Mouse (Mus musculus) MEL (cell line): ENCODE data around the gene Selplg.

Experiments
- CHD2 ChIP-seq: IDR thresholded peaks from 2 replicates; pipeline ENCODE4 v1.6.1; 2011; ENCODE audit warnings: low read length, improper control_type of control experiment
- CTCF ChIP-seq, 3 experiments: IDR thresholded peaks in 2 of 3; conservative IDR thresholded peaks in 1 of 3; 2 replicates each; pipeline ENCODE4 v1.5.1; 2011 to 2012; ENCODE audit warnings: low read length in 3 of 3, low read depth in 2 of 3, mild to moderate bottlenecking in 2 of 3, improper control_type of control experiment in 1 of 3, inconsistent platforms in 1 of 3, mixed read lengths in 1 of 3, moderate library complexity in 1 of 3; ENCODE audit not compliant: control insufficient read depth in 1 of 3, insufficient read depth in 1 of 3, poor library complexity in 1 of 3, severe bottlenecking in 1 of 3
- ELF1 ChIP-seq: IDR thresholded peaks from 2 replicates; pipeline ENCODE4 v1.6.1; 2014; ENCODE audit warnings: low read depth, mild to moderate bottlenecking, inconsistent platforms, low read length, improper control_type of control experiment, moderate library complexity
- GABPA ChIP-seq: IDR thresholded peaks from 2 replicates; pipeline ENCODE4 v1.6.1; 2012; ENCODE audit warnings: low read depth, mild to moderate bottlenecking, inconsistent platforms, low read length, improper control_type of control experiment, moderate library complexity
- MAX ChIP-seq: IDR thresholded peaks from 2 replicates; pipeline ENCODE4 v1.6.1; 2011; ENCODE audit warnings: low read length, improper control_type of control experiment
- MAZ ChIP-seq: IDR thresholded peaks from 2 replicates; pipeline ENCODE4 v1.6.1; 2012; ENCODE audit warnings: low read depth, mild to moderate bottlenecking, inconsistent platforms, low read length, improper control_type of control experiment
- MXI1 ChIP-seq: IDR thresholded peaks from 2 replicates; pipeline ENCODE4 v1.6.1; 2011; ENCODE audit warnings: mild to moderate bottlenecking, low read depth, low read length, improper control_type of control experiment
- POLR2A ChIP-seq, 2 experiments: IDR thresholded peaks; 2 replicates each; pipeline ENCODE4 v1.6.1; 2011 to 2012; ENCODE audit warnings: low read length in 2 of 2, mild to moderate bottlenecking in 2 of 2, control low read depth in 1 of 2, improper control_type of control experiment in 1 of 2, low read depth in 1 of 2, moderate library complexity in 1 of 2; ENCODE audit not compliant: control insufficient read depth in 1 of 2, insufficient read depth in 1 of 2, poor library complexity in 1 of 2
- TBP ChIP-seq: IDR thresholded peaks from 2 replicates; pipeline ENCODE4 v1.8.0; 2011; ENCODE audit warnings: low read depth, low read length, improper control_type of control experiment
- USF1 ChIP-seq: IDR thresholded peaks from 2 replicates; pipeline ENCODE4 v1.6.1; 2014; ENCODE audit warnings: low read depth, mild to moderate bottlenecking, inconsistent platforms, low read length, improper control_type of control experiment, moderate library complexity
- USF2 ChIP-seq, 2 experiments: IDR thresholded peaks; 2 replicates each; pipeline ENCODE4 v1.6.1; 2011 to 2012; ENCODE audit warnings: improper control_type of control experiment in 2 of 2, low read length in 2 of 2, borderline replicate concordance in 1 of 2, inconsistent platforms in 1 of 2, low read depth in 1 of 2, mild to moderate bottlenecking in 1 of 2; ENCODE audit not compliant: insufficient read depth in 1 of 2
- ZC3H11A ChIP-seq: IDR thresholded peaks from 2 replicates; pipeline ENCODE4 v1.6.1; 2012; ENCODE audit warnings: low read depth, mild to moderate bottlenecking, inconsistent platforms, low read length, improper control_type of control experiment
- ZMIZ1 ChIP-seq: IDR thresholded peaks from 2 replicates; pipeline ENCODE4 v1.6.1; 2012; ENCODE audit warnings: low read depth, mild to moderate bottlenecking, inconsistent platforms, low read length, improper control_type of control experiment, moderate library complexity

DNA sequence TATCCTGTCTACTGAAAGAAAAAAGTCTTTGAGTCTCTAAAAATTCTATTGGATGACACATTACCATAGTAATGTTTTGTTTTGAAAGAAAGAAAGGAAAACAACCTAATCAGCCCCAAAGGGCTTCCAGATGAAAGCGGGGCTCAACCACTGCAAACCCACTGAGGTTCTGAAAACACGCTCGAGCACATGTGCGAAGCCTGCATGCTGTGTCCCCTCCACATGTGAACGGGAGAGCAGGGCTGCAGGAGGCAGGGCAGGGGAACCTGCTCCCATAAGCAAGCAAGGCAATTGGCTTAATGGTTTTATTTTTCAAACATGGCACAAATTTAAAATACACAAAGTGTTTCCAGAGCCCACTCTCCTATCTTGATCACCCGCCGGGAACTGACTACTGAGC, 24.2 kb upstream of the Selplg start:
- no peak for TF ChIP-seq ELF1
- no peak for TF ChIP-seq USF1
- TF ChIP-seq MAZ = no peak
- TF ChIP-seq ZC3H11A = no peak
- no peak for TF ChIP-seq POLR2A (IDR thresholded peaks at IDR 0.05; ENCODE audit: control insufficient read depth in 1 of 2, insufficient read depth in 1 of 2, low read depth in 1 of 2, low read length in 2 of 2, poor library complexity in 1 of 2)
- TF ChIP-seq TBP = no peak
- no peak for TF ChIP-seq CHD2
- TF ChIP-seq CTCF (IDR thresholded peaks at IDR 0.05 in 2 of 3, conservative IDR thresholded peaks at IDR 0.05 in 1 of 3; ENCODE audit: control insufficient read depth in 1 of 3, insufficient read depth in 1 of 3, low read depth in 2 of 3, low read length in 3 of 3, poor library complexity in 1 of 3, severe bottlenecking in 1 of 3) = no peak
- TF ChIP-seq MXI1 = no peak
- TF ChIP-seq MAX = no peak
- no peak for TF ChIP-seq GABPA
- TF ChIP-seq ZMIZ1 = no peak
- no peak for TF ChIP-seq USF2 (IDR thresholded peaks at IDR 0.05; ENCODE audit: borderline replicate concordance in 1 of 2, insufficient read depth in 1 of 2, low read depth in 1 of 2, low read length in 2 of 2)
